Mouse (Mus musculus) lung, embryonic 16.5 days (tissue): Measurements from ENCODE around the gene Pakap. TPM values are rescaled to one million over a fixed set of nuclear protein-coding genes. Genes with fewer than 3 reads are reported as not detected.
"Not testable (repeated sequence)": the region's sequence is repeated elsewhere in the genome, so short reads cannot be mapped to it uniquely, and the experiment has no call there.

Source experiments
- ATAC-seq: fragments of 200-750 bp; cut with Nextera tagmentation; 2 replicates; pipeline ENCODE4 v1.8.0; 2017; ENCODE audit warnings: low read depth, mild to moderate bottlenecking, moderate library complexity
- H3K27ac ChIP-seq: fragments of 300-500 bp; sonication (generic); 2 replicates; pipeline ENCODE4 v1.5.1; 2014; ENCODE audit warnings: mild to moderate bottlenecking, control low read depth, low read length
- H3K27me3 ChIP-seq: fragments of 300-500 bp; sonication (generic); 2 replicates; pipeline ENCODE4 v1.6.1; 2014; ENCODE audit warnings: low read depth, low read length, mixed read lengths; ENCODE audit not compliant: control insufficient read depth, insufficient read depth
- H3K36me3 ChIP-seq: fragments of 300-500 bp; sonication (generic); 2 replicates; pipeline ENCODE4 v1.6.1; 2014; ENCODE audit warnings: low read length; ENCODE audit not compliant: control insufficient read depth, insufficient read depth
- H3K4me1 ChIP-seq: fragments of 300-500 bp; sonication (generic); replicated peaks from 2 replicates; pipeline ENCODE4 v1.6.1; 2014; ENCODE audit warnings: low read length, mixed read lengths; ENCODE audit not compliant: control insufficient read depth, insufficient read depth
- H3K4me2 ChIP-seq: fragments of 300-500 bp; sonication (generic); 2 replicates; pipeline ENCODE4 v1.6.1; 2014; ENCODE audit warnings: low read depth, low read length, control low read depth
- H3K4me3 ChIP-seq: fragments of 300-500 bp; sonication (generic); 2 replicates; pipeline ENCODE4 v1.5.1; 2014; ENCODE audit warnings: mild to moderate bottlenecking, low read length, control low read depth
- H3K9ac ChIP-seq: fragments of 300-500 bp; sonication (generic); 2 replicates; pipeline ENCODE4 v1.6.1; 2014; ENCODE audit warnings: low read length, control low read depth
- H3K9me3 ChIP-seq: fragments of 300-500 bp; sonication (generic); 2 replicates; pipeline ENCODE4 v1.6.1; 2016; ENCODE audit warnings: low read length; ENCODE audit not compliant: control insufficient read depth
- WGBS: fragments of 180-500 bp; shearing (Covaris S2); extraction: QIAGEN DNeasy Blood & Tissue Kit; methylation state at CpG from one replicate; pipeline ENCODE4 v1.1.7; 2014; 5-methylcytosine and 5-hydroxymethylcytosine counted together
- polyA plus RNA-seq: library from polyadenylated mRNA; unstranded; fragments of >200 nt; fragmentation: Nextera tagmentation; extraction: Ambion mirVana; gene quantifications from 2 replicates; pipeline ENCODE4 v1.2.1, GENCODE M21; 2015

The Pakap gene
- polyA plus RNA-seq, 1 experiment from 2014 or later: 50.0 TPM

DNA sequence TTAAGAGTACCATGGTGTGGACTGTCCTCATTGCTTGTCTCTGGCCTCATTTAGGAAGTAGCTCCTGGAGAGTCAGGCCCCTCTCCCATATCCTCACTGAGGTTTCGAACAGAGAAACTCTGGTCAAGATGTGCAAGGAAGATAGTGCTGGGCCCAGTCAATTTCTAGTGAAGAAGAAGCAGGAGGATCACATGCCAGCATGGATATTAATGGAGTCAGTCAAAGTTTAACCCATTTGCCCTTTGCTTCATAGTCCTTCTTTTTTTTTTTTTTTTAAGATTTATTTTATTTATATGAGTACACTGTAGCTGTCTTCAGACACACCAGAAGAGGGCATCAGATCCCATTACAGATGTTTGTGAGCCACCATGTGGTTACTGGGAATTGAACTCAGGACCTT lies 321.0 kb downstream of the Pakap start:
- 90% methylated on average over 1 of the region's 1 CpGs for WGBS
- not testable (repeated sequence) for H3K9ac ChIP-seq, H3K9me3 ChIP-seq, H3K36me3 ChIP-seq, H3K4me2 ChIP-seq, H3K27me3 ChIP-seq, H3K4me3 ChIP-seq, ATAC-seq, H3K27ac ChIP-seq
- peaks cover 10% of the 10 kb centered on the region for H3K4me1 ChIP-seq

DNA sequence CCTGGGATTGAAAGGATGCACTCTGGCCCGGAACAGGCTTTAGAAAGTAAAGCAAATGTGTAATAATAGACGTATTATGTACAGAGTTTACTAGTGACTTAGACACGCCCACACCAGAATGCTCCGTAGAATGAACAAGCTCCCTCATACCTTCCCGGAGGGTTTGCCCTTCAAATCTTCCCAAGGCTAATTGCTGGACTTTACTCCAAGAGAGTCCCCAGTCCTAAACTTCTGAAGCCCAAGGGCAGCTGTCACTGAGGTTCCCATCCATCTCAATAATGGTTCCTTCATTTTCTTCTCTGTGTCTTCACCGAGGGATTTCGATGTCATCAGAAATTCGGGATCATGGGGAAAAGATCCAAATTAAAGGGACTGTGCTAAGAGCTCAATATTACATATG lies 321.8 kb downstream of the Pakap start:
- H3K4me2 ChIP-seq: no peak overlapping the region
- 87% methylated on average over 8 of the region's 8 CpGs for WGBS
- no peaks in the 10 kb centered on the region for H3K27me3 ChIP-seq
- H3K4me3 ChIP-seq: no peak overlapping the region
- H3K9ac ChIP-seq: no peak overlapping the region
- ATAC-seq: no peak
- no peak overlapping the region for H3K27ac ChIP-seq
- no peaks in the 10 kb centered on the region for H3K9me3 ChIP-seq
- peaks cover 8% of the 10 kb centered on the region for H3K4me1 ChIP-seq
- H3K36me3 ChIP-seq: peaks cover 7% of the 10 kb centered on the region; the same call in 1 of the 2 replicates

DNA sequence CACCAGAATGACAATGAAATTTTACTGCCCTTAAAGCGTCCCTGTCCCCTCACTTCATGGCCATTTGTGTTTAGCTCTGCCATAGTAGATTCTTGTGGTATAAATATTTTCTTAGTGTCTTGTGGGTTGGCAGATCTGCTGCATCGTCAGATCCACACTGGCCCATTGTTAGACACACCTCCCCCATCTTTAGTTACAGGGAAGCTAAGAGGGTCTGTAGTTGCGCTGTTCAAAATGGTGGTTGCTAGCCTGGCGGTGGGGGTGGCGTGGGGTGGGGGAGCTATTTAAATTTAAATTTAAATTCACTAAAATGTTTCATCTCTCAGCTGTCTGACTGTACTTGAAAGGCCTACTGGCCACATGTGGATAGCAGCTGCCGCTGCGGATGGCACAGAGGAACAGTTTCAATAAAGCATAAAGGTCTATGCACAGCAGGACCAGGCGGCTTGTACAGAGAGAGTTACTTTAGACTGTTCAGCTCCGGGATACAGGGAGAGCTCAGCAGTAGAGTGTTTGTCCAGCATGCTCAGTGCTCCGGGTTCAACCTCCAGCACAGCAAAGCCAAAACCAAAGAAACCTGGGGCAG lies 324.1 kb downstream of the Pakap start:
- no peak overlapping the region for H3K4me3 ChIP-seq

DNA sequence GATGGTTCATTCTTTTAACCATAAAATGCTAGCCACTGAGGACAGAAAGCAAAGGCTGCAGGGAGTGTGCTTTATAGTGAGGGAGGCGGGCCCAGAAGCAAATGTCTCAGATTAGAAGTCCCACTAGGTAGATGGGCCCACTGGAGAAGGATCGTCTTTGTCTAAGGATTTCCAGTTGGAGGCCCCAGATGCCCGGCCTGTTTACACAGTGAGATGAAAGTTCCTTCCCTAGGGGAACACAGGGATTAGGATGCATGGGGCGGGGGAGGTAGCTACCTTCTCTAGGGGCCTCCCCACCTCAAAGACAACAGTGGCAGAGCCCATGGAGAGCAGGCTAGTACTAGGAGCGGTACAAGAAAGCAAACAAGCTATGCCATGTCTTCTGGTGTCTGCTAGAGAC lies 327.2 kb downstream of the Pakap start:
- H3K9ac ChIP-seq: no peak overlapping the region
- no peaks in the 10 kb centered on the region for H3K9me3 ChIP-seq
- no peak overlapping the region for H3K27ac ChIP-seq
- H3K36me3 ChIP-seq: peaks cover 12% of the 10 kb centered on the region; the same call in 1 of the 2 replicates
- no peak overlapping the region for H3K4me3 ChIP-seq
- ATAC-seq: no peak
- no peaks in the 10 kb centered on the region for H3K27me3 ChIP-seq
- H3K4me2 ChIP-seq: no peak overlapping the region
- H3K4me1 ChIP-seq: no peaks in the 10 kb centered on the region
- WGBS: 46% methylated on average over 5 of the region's 5 CpGs

More for the DNA sequence above, 324.1 kb downstream of the Pakap start:
- ATAC-seq: no peak
- 80% methylated on average over 10 of the region's 10 CpGs for WGBS
- no peak overlapping the region for H3K4me2 ChIP-seq
- H3K27me3 ChIP-seq: no peaks in the 10 kb centered on the region
- H3K27ac ChIP-seq: no peak overlapping the region
- H3K4me1 ChIP-seq: no peaks in the 10 kb centered on the region
- peaks cover 9% of the 10 kb centered on the region; the same call in 1 of the 2 replicates for H3K36me3 ChIP-seq
- no peak overlapping the region for H3K9ac ChIP-seq
- H3K9me3 ChIP-seq: no peaks in the 10 kb centered on the region

DNA sequence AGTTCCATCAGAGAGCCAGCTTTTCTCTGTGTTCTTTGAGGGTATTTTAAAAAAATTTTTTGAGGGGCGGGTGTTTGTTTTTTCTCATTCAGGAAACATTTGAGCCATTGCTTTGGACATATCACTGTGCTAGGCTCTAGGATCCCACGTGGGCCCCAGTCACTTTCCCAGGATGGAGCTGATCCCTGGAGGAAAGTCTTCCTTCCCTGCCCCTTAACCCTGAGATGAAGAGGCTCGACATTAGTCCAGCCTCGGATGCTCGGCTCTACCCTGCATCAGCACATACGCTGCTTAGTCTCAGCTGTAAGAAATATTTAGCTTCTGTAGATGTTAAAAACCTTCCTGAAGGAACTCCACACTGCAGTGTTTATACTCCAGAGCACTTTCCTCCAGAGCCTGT lies 327.9 kb downstream of the Pakap start:
- 54% methylated on average over 6 of the region's 6 CpGs for WGBS
- H3K27ac ChIP-seq: no peak overlapping the region

DNA sequence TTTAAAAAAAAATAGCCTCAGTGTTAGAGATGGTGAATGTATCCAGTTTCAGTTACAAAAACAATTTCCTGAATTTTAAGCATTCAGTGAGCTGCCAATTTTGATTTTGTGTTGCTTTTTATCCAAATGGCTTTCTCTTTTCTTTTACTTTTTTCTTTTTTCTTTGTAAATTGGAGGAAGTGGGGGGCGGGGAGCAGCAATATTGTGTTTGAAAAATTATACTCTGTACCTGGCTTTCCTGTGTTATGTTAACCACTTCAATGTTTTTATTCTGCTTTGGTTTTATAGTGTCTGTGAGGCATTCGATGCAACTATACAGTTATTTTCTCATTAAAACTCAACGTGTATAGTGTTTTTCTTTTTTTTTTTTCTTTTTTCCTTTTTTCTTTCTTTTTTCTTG lies 328.7 kb downstream of the Pakap start:
- 76% methylated on average over 3 of the region's 3 CpGs for WGBS
- Histone ChIP-seq H3K4me3 (no peak overlapping the region), H3K4me1 (no peaks in the 10 kb centered on the region), H3K36me3 (peaks cover 12% of the 10 kb centered on the region; the same call in 1 of the 2 replicates), H3K27me3 (no peaks in the 10 kb centered on the region), H3K9me3 (no peaks in the 10 kb centered on the region), H3K9ac (no peak overlapping the region), H3K27ac (no peak overlapping the region), H3K4me2 (no peak overlapping the region)
- ATAC-seq: no peak

More for the DNA sequence above, 327.9 kb downstream of the Pakap start:
- Histone ChIP-seq H3K4me2 (no peak overlapping the region), H3K36me3 (peaks cover 12% of the 10 kb centered on the region; the same call in 1 of the 2 replicates), H3K9ac (no peak overlapping the region), H3K4me1 (no peaks in the 10 kb centered on the region), H3K4me3 (no peak overlapping the region), H3K27me3 (no peaks in the 10 kb centered on the region), H3K9me3 (no peaks in the 10 kb centered on the region)
- ATAC-seq: no peak

DNA sequence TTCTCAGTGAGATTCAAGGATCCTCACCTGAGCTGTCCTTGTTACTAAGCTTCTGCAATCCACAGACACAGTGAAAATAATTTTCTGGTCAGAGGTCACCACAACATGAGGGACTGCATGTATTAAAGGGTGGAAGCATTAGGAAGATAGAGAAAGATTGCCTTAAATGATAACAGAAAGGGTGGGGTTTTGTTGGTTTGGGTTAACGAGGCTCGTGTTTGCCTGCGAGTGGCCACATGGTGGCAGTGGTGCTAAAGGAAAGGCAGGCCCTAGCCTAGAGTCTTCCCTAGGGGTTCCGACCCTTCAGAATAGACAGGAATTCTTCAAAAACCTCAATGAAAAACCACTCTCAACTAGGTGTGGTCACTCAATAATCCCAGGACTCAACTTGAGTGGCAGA lies 333.2 kb downstream of the Pakap start:
- Histone ChIP-seq H3K9me3 (no peaks in the 10 kb centered on the region), H3K27me3 (no peaks in the 10 kb centered on the region), H3K9ac (no peak overlapping the region), H3K36me3 (0 out of 2 replicates have a peak, but pooled peaks cover 5% of the 10 kb centered on the region), H3K4me2 (no peak overlapping the region), H3K27ac (no peak overlapping the region), H3K4me1 (peaks cover 5% of the 10 kb centered on the region; the same call in 1 of the 2 replicates), H3K4me3 (no peak overlapping the region)
- 7% methylated on average over 4 of the region's 4 CpGs for WGBS
- peak; percentile 42; the same call in 1 of the 2 replicates for ATAC-seq

DNA sequence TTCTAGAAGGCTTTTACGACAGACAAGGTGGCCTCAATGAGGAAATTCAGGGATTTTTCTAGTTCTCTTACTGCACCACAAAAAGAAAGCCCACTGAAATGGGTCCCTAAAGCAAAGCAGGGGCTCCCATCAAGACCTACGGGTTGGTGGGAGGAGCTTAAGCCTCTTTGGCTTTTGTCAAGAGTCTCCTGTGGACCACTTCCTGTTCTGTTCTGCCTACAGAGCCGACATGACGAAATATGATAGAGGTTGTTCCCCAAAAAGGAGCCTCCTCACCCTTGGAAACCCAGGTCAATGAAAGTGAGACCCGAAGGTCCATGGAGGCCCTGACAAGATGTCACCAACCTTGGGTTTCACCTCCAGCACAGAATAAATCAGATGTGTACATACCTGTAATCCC lies 334.6 kb downstream of the Pakap start:
- no peak for ATAC-seq
- H3K27me3 ChIP-seq: no peaks in the 10 kb centered on the region
- H3K36me3 ChIP-seq: no peaks in the 10 kb centered on the region
- H3K9me3 ChIP-seq: no peaks in the 10 kb centered on the region
- H3K4me1 ChIP-seq: peaks cover 5% of the 10 kb centered on the region; the same call in 1 of the 2 replicates
- no peak overlapping the region for H3K4me2 ChIP-seq
- H3K9ac ChIP-seq: no peak overlapping the region
- no peak overlapping the region for H3K27ac ChIP-seq
- H3K4me3 ChIP-seq: no peak overlapping the region
- WGBS: 68% methylated on average over 5 of the region's 5 CpGs

DNA sequence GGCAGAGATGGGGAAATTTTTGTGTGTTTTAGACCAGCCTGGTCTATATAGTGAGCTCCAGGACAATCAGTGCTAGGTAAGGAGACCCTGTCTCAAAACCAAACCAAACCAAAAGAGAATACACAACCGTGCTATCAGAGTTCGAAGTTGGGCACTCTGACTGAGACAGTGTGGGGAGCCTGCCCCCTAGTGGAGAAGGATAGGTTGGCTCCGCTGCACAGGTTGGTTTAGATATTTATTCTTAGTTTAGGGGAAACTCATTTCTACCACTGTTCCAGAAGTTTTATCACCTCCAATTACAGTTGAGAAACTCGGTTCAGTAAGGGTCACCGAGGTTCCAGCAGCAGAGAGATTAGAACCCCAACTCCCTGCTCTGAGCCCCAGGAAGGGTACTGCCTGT lies 336.2 kb downstream of the Pakap start:
- 8% methylated on average over 5 of the region's 5 CpGs for WGBS
- Histone ChIP-seq H3K9me3 (no peaks in the 10 kb centered on the region), H3K9ac (no peak overlapping the region), H3K4me1 (peaks cover 5% of the 10 kb centered on the region; the same call in 1 of the 2 replicates), H3K27me3 (no peaks in the 10 kb centered on the region), H3K27ac (no peak overlapping the region), H3K36me3 (no peaks in the 10 kb centered on the region), H3K4me2 (peak overlapping the region; percentile 25; the same call in 1 of the 2 replicates), H3K4me3 (no peak overlapping the region)
- peak; percentile 44; the same call in 1 of the 2 replicates for ATAC-seq
